Mouse (Mus musculus): ENCODE results near the gene Cyp11a1. TPM values are rescaled to one million over a fixed set of nuclear protein-coding genes. Genes with fewer than 3 reads are reported as not detected.

Cyp11a1 gene
- polyA plus RNA-seq, 1 experiment: 0.45 TPM

GRCm38 (mm10) chr9:57978025-57978424, 28.2 kb upstream of the Cyp11a1 start:
- no peaks in the 10 kb centered on the region for H3K4me1 ChIP-seq (ENCODE audit: control insufficient read depth, insufficient read depth, low read length)
- no peak overlapping the region for H3K9ac ChIP-seq (ENCODE audit: low read depth, poor library complexity, severe bottlenecking)
- no peak for TF ChIP-seq POLR2A (IDR thresholded peaks at IDR 0.05; ENCODE audit: insufficient read depth, low read length)
- no peak for TF ChIP-seq CTCF (IDR thresholded peaks at IDR 0.05; ENCODE audit: low read depth, low read length)
- no peak for TF ChIP-seq EP300 (IDR thresholded peaks at IDR 0.05; ENCODE audit: insufficient read depth, low read depth, low read length)
- no peaks in the 10 kb centered on the region for H3K36me3 ChIP-seq (ENCODE audit: control insufficient read depth, insufficient read depth, low read length, poor library complexity, severe bottlenecking)
- no peak overlapping the region for H3K27ac ChIP-seq (ENCODE audit: insufficient read depth, low read length)
- H3K4me3 ChIP-seq (ENCODE audit: low read depth, low read length): no peak overlapping the region
- H3K9me3 ChIP-seq (replicated peaks; ENCODE audit: control insufficient read depth, insufficient read depth, low read length, poor library complexity, severe bottlenecking): no peaks in the 10 kb centered on the region
- H3K27me3 ChIP-seq (ENCODE audit: control insufficient read depth, insufficient read depth, low read length, poor library complexity, severe bottlenecking): no peaks in the 10 kb centered on the region

- TF ChIP-seq POLR2A (IDR thresholded peaks at IDR 0.05; ENCODE audit: insufficient read depth, low read length) (no peak), CTCF (IDR thresholded peaks at IDR 0.05; ENCODE audit: low read depth, low read length) (no peak), EP300 (IDR thresholded peaks at IDR 0.05; ENCODE audit: insufficient read depth, low read depth, low read length) (no peak)
- no peak overlapping the region for H3K27ac ChIP-seq (ENCODE audit: insufficient read depth, low read length)
- H3K9me3 ChIP-seq (replicated peaks; ENCODE audit: control insufficient read depth, insufficient read depth, low read length, poor library complexity, severe bottlenecking): no peaks in the 10 kb centered on the region
- H3K4me3 ChIP-seq (ENCODE audit: low read depth, low read length): no peak overlapping the region
- H3K4me1 ChIP-seq (ENCODE audit: control insufficient read depth, insufficient read depth, low read length): no peaks in the 10 kb centered on the region
- H3K36me3 ChIP-seq (ENCODE audit: control insufficient read depth, insufficient read depth, low read length, poor library complexity, severe bottlenecking): no peaks in the 10 kb centered on the region
- no peak overlapping the region for H3K9ac ChIP-seq (ENCODE audit: low read depth, poor library complexity, severe bottlenecking)
- H3K27me3 ChIP-seq (ENCODE audit: control insufficient read depth, insufficient read depth, low read length, poor library complexity, severe bottlenecking): no peaks in the 10 kb centered on the region
Measured at GRCm38 (mm10) chr9:57978858-57979257, 27.4 kb upstream of the Cyp11a1 start.

- no peaks in the 10 kb centered on the region for H3K27me3 ChIP-seq (ENCODE audit: control insufficient read depth, insufficient read depth, low read length, poor library complexity, severe bottlenecking)
- no peak overlapping the region for H3K9ac ChIP-seq (ENCODE audit: low read depth, poor library complexity, severe bottlenecking)
- no peak overlapping the region for H3K27ac ChIP-seq (ENCODE audit: insufficient read depth, low read length)
- TF ChIP-seq POLR2A (IDR thresholded peaks at IDR 0.05; ENCODE audit: insufficient read depth, low read length) (no peak), EP300 (IDR thresholded peaks at IDR 0.05; ENCODE audit: insufficient read depth, low read depth, low read length) (no peak), CTCF (IDR thresholded peaks at IDR 0.05; ENCODE audit: low read depth, low read length) (no peak)
- no peak overlapping the region for H3K4me3 ChIP-seq (ENCODE audit: low read depth, low read length)
- H3K36me3 ChIP-seq (ENCODE audit: control insufficient read depth, insufficient read depth, low read length, poor library complexity, severe bottlenecking): no peaks in the 10 kb centered on the region
- no peaks in the 10 kb centered on the region for H3K9me3 ChIP-seq (replicated peaks; ENCODE audit: control insufficient read depth, insufficient read depth, low read length, poor library complexity, severe bottlenecking)
- no peaks in the 10 kb centered on the region for H3K4me1 ChIP-seq (ENCODE audit: control insufficient read depth, insufficient read depth, low read length)
Measured at GRCm38 (mm10) chr9:57980570-57980969, 25.6 kb upstream of the Cyp11a1 start.

- Histone ChIP-seq H3K4me1 (ENCODE audit: control insufficient read depth, insufficient read depth, low read length) (no peaks in the 10 kb centered on the region), H3K4me3 (ENCODE audit: low read depth, low read length) (no peak overlapping the region)
- TF ChIP-seq EP300 (IDR thresholded peaks at IDR 0.05; ENCODE audit: insufficient read depth, low read depth, low read length): no peak
- no peak for TF ChIP-seq CTCF (IDR thresholded peaks at IDR 0.05; ENCODE audit: low read depth, low read length)
- TF ChIP-seq POLR2A (IDR thresholded peaks at IDR 0.05; ENCODE audit: insufficient read depth, low read length): no peak
Measured at GRCm38 (mm10) chr9:57985304-57985703, 20.9 kb upstream of the Cyp11a1 start.

GRCm38 (mm10) chr9:57986293-57986692, 19.9 kb upstream of the Cyp11a1 start:
- Histone ChIP-seq H3K36me3 (ENCODE audit: control insufficient read depth, insufficient read depth, low read length, poor library complexity, severe bottlenecking) (no peaks in the 10 kb centered on the region), H3K9ac (ENCODE audit: low read depth, poor library complexity, severe bottlenecking) (no peak overlapping the region), H3K4me3 (ENCODE audit: low read depth, low read length) (no peak overlapping the region), H3K27me3 (ENCODE audit: control insufficient read depth, insufficient read depth, low read length, poor library complexity, severe bottlenecking) (no peaks in the 10 kb centered on the region), H3K4me1 (ENCODE audit: control insufficient read depth, insufficient read depth, low read length) (no peaks in the 10 kb centered on the region), H3K9me3 (replicated peaks; ENCODE audit: control insufficient read depth, insufficient read depth, low read length, poor library complexity, severe bottlenecking) (no peaks in the 10 kb centered on the region), H3K27ac (ENCODE audit: insufficient read depth, low read length) (no peak overlapping the region)
- no peak for TF ChIP-seq CTCF (IDR thresholded peaks at IDR 0.05; ENCODE audit: low read depth, low read length)

More at GRCm38 (mm10) chr9:57985304-57985703, 20.9 kb upstream of the Cyp11a1 start:
- Histone ChIP-seq H3K36me3 (ENCODE audit: control insufficient read depth, insufficient read depth, low read length, poor library complexity, severe bottlenecking) (no peaks in the 10 kb centered on the region), H3K27ac (ENCODE audit: insufficient read depth, low read length) (no peak overlapping the region), H3K9me3 (replicated peaks; ENCODE audit: control insufficient read depth, insufficient read depth, low read length, poor library complexity, severe bottlenecking) (no peaks in the 10 kb centered on the region), H3K27me3 (ENCODE audit: control insufficient read depth, insufficient read depth, low read length, poor library complexity, severe bottlenecking) (no peaks in the 10 kb centered on the region), H3K9ac (ENCODE audit: low read depth, poor library complexity, severe bottlenecking) (no peak overlapping the region)

GRCm38 (mm10) chr9:57988098-57988497, 18.1 kb upstream of the Cyp11a1 start:
- H3K36me3 ChIP-seq (ENCODE audit: control insufficient read depth, insufficient read depth, low read length, poor library complexity, severe bottlenecking): no peaks in the 10 kb centered on the region
- no peaks in the 10 kb centered on the region for H3K9me3 ChIP-seq (replicated peaks; ENCODE audit: control insufficient read depth, insufficient read depth, low read length, poor library complexity, severe bottlenecking)
- no peak for TF ChIP-seq POLR2A (IDR thresholded peaks at IDR 0.05; ENCODE audit: insufficient read depth, low read length)
- TF ChIP-seq EP300 (IDR thresholded peaks at IDR 0.05; ENCODE audit: insufficient read depth, low read depth, low read length): no peak
- no peak for TF ChIP-seq CTCF (IDR thresholded peaks at IDR 0.05; ENCODE audit: low read depth, low read length)

More at GRCm38 (mm10) chr9:57988098-57988497, 18.1 kb upstream of the Cyp11a1 start:
- no peak overlapping the region for H3K4me3 ChIP-seq (ENCODE audit: low read depth, low read length)
- H3K4me1 ChIP-seq (ENCODE audit: control insufficient read depth, insufficient read depth, low read length): no peaks in the 10 kb centered on the region
- H3K27ac ChIP-seq (ENCODE audit: insufficient read depth, low read length): no peak overlapping the region
- H3K9ac ChIP-seq (ENCODE audit: low read depth, poor library complexity, severe bottlenecking): no peak overlapping the region
- no peaks in the 10 kb centered on the region for H3K27me3 ChIP-seq (ENCODE audit: control insufficient read depth, insufficient read depth, low read length, poor library complexity, severe bottlenecking)
